Mouse (Mus musculus): ENCODE measurements around the gene Fam120b. TPM values are rescaled to one million over a fixed set of nuclear protein-coding genes. Genes with fewer than 3 reads are reported as not detected.

Fam120b gene
- polyA plus RNA-seq, 1 experiment: 13.0 TPM

DNA sequence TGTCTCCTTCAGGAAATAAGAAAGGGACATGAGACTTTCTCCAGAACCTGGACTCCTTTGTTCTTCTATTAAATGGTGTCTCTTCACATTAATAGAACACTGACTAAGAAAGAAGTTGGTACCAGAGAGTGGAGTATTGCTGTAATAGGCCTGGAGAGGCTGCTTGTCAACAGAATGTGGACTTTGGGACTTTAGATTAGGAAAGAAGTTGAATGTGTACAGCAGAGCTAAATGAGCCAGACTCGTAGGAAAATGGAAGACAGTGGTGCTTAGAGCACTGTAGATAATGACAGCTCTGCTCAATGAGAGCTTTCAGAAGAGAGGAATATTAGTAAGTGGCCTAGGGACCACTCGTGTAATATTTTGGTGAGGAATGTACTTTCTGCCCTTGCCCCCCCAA is 60.6 kb downstream of the Fam120b start:
- Histone ChIP-seq H3K27ac (ENCODE audit: control insufficient read depth, insufficient read depth, low read length) (no peak overlapping the region), H3K27me3 (ENCODE audit: control insufficient read depth, insufficient read depth, low read length) (no peaks in the 10 kb centered on the region)
- 91% methylated on average over 2 of the region's 2 CpGs for WGBS

DNA sequence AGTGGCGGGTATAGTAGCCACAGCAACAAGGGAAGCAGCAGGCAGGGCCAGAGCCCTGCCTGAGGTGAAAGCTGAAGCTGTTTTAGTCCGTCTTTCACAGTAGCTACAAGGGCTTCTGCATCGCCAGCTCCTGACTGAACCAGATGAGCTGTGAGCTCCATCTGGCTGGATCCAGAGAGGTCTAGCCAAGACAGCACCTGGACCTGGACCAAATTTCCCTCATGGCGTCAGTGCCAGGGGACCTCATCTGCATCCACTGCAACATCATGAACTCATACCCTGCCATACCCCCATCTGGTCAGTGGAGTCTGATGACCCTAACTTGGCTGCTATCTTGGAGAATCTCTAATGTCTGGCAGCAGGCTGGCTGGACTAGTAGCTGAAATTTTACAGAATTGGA is 63.8 kb downstream of the Fam120b start:
- H3K4me3 ChIP-seq (ENCODE audit: control insufficient read depth, insufficient read depth, low read length): no peak overlapping the region
- TF ChIP-seq CTCF (IDR thresholded peaks at IDR 0.05; ENCODE audit: borderline replicate concordance, control insufficient read depth, extremely low read depth, insufficient read depth, low read length, poor library complexity) (no peak), POLR2A (IDR thresholded peaks at IDR 0.05; ENCODE audit: control insufficient read depth, extremely low read depth, insufficient read depth, low read length, poor library complexity) (no peak)

More for the DNA sequence above, 60.6 kb downstream of the Fam120b start:
- no peak for DNase-seq
- no peaks in the 10 kb centered on the region for H3K4me1 ChIP-seq (replicated peaks; ENCODE audit: control insufficient read depth, insufficient read depth, low read length)
- no peaks in the 10 kb centered on the region for H3K36me3 ChIP-seq (ENCODE audit: control insufficient read depth, insufficient read depth, low read length)
- no peak overlapping the region for H3K4me3 ChIP-seq (ENCODE audit: control insufficient read depth, insufficient read depth, low read length)
- TF ChIP-seq CTCF (IDR thresholded peaks at IDR 0.05; ENCODE audit: borderline replicate concordance, control insufficient read depth, extremely low read depth, insufficient read depth, low read length, poor library complexity): no peak
- TF ChIP-seq POLR2A (IDR thresholded peaks at IDR 0.05; ENCODE audit: control insufficient read depth, extremely low read depth, insufficient read depth, low read length, poor library complexity): no peak

DNA sequence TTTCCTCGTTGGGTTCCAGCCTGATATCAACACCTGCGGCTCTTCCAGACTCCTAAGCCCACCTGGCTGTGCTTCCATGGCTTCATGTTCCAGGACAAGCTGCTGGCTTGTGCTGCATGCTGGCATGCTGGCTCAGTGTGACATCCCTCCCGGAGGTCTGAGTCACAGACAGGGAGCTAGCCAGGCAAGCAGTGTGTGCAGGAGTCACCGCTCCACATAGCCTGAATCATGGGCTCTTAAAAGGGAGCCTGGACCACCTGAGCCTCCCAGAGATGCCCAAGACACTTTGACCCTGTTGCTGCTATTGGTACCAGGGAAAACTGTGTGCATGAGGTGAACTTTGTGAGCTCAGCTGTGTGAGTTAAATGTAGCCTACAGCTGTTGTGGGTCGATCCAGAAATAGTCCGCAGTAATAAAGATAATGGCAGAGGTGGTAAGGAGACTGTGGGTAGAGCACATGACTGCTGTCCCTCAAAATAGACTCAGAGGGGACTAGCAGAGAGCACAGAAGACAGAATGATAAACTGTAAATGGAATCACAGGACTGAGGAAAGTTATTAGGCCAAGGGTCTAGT is 66.0 kb downstream of the Fam120b start:
- TF ChIP-seq POLR2A (IDR thresholded peaks at IDR 0.05; ENCODE audit: control insufficient read depth, extremely low read depth, insufficient read depth, low read length, poor library complexity): no peak
- TF ChIP-seq CTCF (IDR thresholded peaks at IDR 0.05; ENCODE audit: borderline replicate concordance, control insufficient read depth, extremely low read depth, insufficient read depth, low read length, poor library complexity): no peak
- Histone ChIP-seq H3K4me1 (replicated peaks; ENCODE audit: control insufficient read depth, insufficient read depth, low read length) (no peaks in the 10 kb centered on the region), H3K4me3 (ENCODE audit: control insufficient read depth, insufficient read depth, low read length) (no peak overlapping the region), H3K27me3 (ENCODE audit: control insufficient read depth, insufficient read depth, low read length) (no peaks in the 10 kb centered on the region), H3K36me3 (ENCODE audit: control insufficient read depth, insufficient read depth, low read length) (no peaks in the 10 kb centered on the region), H3K27ac (ENCODE audit: control insufficient read depth, insufficient read depth, low read length) (no peak overlapping the region)
- DNase-seq: no peak
- 89% methylated on average over 6 of the region's 6 CpGs for WGBS

More for the DNA sequence above, 63.8 kb downstream of the Fam120b start:
- Histone ChIP-seq H3K36me3 (ENCODE audit: control insufficient read depth, insufficient read depth, low read length) (no peaks in the 10 kb centered on the region), H3K4me1 (replicated peaks; ENCODE audit: control insufficient read depth, insufficient read depth, low read length) (no peaks in the 10 kb centered on the region), H3K27ac (ENCODE audit: control insufficient read depth, insufficient read depth, low read length) (no peak overlapping the region), H3K27me3 (ENCODE audit: control insufficient read depth, insufficient read depth, low read length) (no peaks in the 10 kb centered on the region)
- DNase-seq: no peak
- 94% methylated on average over 4 of the region's 4 CpGs for WGBS

DNA sequence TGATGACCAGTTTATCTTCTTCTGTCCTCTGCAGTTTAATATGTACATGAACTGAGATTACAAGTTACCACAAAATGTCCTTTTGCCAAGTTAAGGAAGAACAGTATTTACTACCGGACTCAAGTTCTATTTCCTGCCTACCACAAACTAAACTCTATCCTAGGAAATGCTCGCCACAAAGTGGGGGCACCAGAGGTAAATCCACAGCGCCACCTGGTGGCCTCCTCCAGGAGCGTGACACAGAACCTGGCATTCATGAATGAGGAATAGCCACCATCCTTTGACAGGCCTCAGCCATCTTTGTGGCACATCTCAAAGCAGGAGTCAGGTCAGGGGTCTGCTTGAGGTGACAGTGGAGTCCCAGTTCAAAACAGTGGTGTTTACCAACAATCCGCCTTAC is 71.7 kb downstream of the Fam120b start:
- TF ChIP-seq CTCF (IDR thresholded peaks at IDR 0.05; ENCODE audit: borderline replicate concordance, control insufficient read depth, extremely low read depth, insufficient read depth, low read length, poor library complexity): peak; percentile 89
- TF ChIP-seq POLR2A (IDR thresholded peaks at IDR 0.05; ENCODE audit: control insufficient read depth, extremely low read depth, insufficient read depth, low read length, poor library complexity): no peak
- DNase-seq: peak; percentile 67
- H3K4me1 ChIP-seq (replicated peaks; ENCODE audit: control insufficient read depth, insufficient read depth, low read length): no peaks in the 10 kb centered on the region
- WGBS: 25% methylated on average over 5 of the region's 5 CpGs
- no peak overlapping the region for H3K4me3 ChIP-seq (ENCODE audit: control insufficient read depth, insufficient read depth, low read length)
- peaks cover 16% of the 10 kb centered on the region; the same call in 1 of the 2 replicates for H3K36me3 ChIP-seq (ENCODE audit: control insufficient read depth, insufficient read depth, low read length)
- H3K27ac ChIP-seq (ENCODE audit: control insufficient read depth, insufficient read depth, low read length): no peak overlapping the region
- H3K27me3 ChIP-seq (ENCODE audit: control insufficient read depth, insufficient read depth, low read length): no peaks in the 10 kb centered on the region

DNA sequence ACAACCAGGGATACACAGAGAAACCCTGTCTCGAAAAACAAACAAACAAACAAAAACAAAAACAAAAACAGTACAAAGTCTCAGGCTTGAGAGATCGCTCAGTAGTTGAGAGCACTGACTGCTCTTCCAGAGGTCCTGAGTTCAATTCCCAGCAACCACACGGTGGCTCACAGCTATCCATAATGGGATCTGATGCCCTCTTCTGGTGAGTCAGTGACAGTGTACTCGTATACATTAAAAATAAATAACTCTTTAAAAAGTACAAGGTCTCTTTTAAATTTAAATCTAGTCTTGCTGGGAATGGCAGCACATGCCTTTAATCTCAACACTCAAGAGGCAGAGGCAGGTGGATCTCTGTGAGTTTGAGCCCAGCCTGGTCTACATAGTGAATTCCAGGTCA is 76.7 kb downstream of the Fam120b start:
- no peak for TF ChIP-seq POLR2A (IDR thresholded peaks at IDR 0.05; ENCODE audit: control insufficient read depth, extremely low read depth, insufficient read depth, low read length, poor library complexity)
- no peak for TF ChIP-seq CTCF (IDR thresholded peaks at IDR 0.05; ENCODE audit: borderline replicate concordance, control insufficient read depth, extremely low read depth, insufficient read depth, low read length, poor library complexity)
- H3K4me1 ChIP-seq (replicated peaks; ENCODE audit: control insufficient read depth, insufficient read depth, low read length): no peaks in the 10 kb centered on the region
- no peaks in the 10 kb centered on the region for H3K27me3 ChIP-seq (ENCODE audit: control insufficient read depth, insufficient read depth, low read length)
- WGBS: 89% methylated on average over 4 of the region's 4 CpGs
- H3K27ac ChIP-seq (ENCODE audit: control insufficient read depth, insufficient read depth, low read length): no peak overlapping the region
- H3K36me3 ChIP-seq (ENCODE audit: control insufficient read depth, insufficient read depth, low read length): peaks cover 66% of the 10 kb centered on the region
- no peak overlapping the region for H3K4me3 ChIP-seq (ENCODE audit: control insufficient read depth, insufficient read depth, low read length)
- no peak for DNase-seq

Other genes with a start within 250 kb of the Fam120b start
- 5.8 and 9.8 TPM in 2 replicates for gene Dll1, start 19.3 kb upstream of the Fam120b start, polyA plus RNA-seq (2012; rRNA removed)
- gene Psmb1, start 103.5 kb downstream of the Fam120b start, polyA plus RNA-seq (2012; rRNA removed): 139 and 164 TPM in 2 replicates
- gene Tbp, start 103.7 kb downstream of the Fam120b start, polyA plus RNA-seq (2012; rRNA removed): 114 and 128 TPM in 2 replicates
- 57.8 and 75.1 TPM in 2 replicates for gene Pdcd2, start 131.1 kb downstream of the Fam120b start, polyA plus RNA-seq (2012; rRNA removed)
- 1.4 and 1.7 TPM in 2 replicates for gene Prdm9, start 168.2 kb downstream of the Fam120b start, polyA plus RNA-seq (2012; rRNA removed)